Mouse (Mus musculus) lung, postnatal 4 days (tissue): ENCODE measurements around the gene Lyrm4.
A peak's percentile ranks its signal among the peaks of the same experiment; 100 is the strongest.

Source experiments
- DNase-seq, 2 experiments: peaks; one replicate each; pipeline ENCODE4 v3.0.0; 2021

Gene Lyrm4

DNA sequence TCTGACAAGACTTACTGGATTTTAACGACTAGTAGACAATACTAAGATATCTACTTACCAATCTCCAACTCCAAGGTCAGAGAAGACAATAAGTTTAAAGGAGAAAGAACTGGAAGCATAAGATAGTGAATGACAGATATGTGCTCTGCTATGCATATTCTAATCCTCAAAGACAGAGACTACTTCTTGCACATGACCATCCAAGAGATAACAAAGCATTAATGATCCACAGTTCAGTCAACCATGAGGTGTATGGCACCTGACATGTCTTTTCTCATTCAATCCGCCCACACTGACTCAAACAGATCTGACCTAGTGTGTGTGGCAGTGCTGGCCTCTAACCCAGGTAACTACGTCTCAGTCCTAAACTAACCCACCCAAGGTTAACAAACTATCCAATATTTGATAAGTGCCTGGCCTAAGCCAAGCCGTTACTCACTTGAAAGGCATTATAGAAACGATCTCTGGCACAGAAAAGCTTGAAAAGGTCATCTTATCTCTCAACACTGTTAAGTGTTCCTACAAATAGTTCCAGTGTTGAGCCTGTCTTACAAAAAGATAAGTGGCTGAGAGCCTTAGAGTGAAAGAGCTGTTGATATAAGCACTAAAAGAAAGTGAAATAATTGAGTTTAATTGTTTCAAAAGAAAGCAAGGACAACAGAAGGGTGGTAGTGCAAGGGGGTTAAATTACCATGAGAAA, 20.5 kb downstream of the Lyrm4 start:
- no peak for DNase-seq

DNA sequence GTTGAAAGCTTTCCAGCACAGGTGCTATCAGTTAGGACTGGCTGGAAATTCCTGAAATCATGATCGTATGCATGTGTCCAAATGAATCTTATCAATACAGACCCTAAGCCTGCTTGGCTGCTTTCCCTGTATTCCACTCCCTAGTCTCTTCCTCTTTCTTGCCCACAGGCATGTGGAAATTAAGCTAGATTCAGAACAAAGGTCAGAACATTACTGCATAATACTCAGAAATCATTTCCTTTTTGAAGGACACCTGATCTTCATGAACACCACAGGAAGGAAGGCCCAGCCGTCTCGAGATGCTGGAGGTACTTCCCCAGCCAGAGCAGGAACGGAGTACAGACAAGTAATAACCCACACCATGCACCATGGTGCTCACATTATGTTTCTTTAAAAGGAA, 29.2 kb downstream of the Lyrm4 start:
- DNase-seq, result peak in 1 of 2 experiments; percentile 22

GRCm38 (mm10) chr13:36087427-36087826, 29.9 kb downstream of the Lyrm4 start:
- DNase-seq, result no peak

DNA sequence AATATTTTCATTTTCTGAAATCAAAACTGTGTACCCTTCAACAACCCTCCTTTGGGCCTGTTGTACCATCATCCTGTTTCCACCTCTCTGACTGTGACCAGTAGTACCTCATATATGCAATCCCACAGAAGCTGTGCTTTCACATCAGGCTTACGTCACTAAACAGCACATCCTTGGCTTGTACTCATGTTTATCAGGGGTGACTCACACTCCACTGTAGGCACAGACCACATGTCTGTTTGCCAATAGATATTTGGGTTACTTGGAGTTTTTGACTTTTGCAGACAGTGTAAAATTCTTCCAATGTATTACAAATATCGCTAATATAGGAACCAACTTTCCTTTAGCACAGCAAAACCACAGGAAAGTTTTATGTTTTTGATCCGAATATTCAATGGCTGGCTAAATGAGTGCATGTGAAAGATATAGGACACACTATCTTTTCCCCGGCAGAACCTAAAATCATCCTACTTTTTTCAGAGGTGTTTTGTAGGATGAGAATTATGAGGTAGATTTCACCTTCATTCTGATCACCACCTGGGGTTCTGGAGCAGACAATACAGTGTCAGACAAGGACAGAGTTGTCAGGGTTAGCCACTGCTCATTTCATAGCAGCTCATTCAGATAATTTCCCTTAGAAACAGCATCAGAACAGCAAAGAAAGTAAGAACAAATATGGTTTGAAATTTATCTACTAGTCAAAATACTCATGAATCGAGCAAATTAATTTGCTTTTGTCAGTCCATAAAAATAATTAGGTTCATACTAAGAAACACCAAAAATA, 30.5 kb downstream of the Lyrm4 start:
- peak in 1 of 2 experiments; percentile 18 for DNase-seq

DNA sequence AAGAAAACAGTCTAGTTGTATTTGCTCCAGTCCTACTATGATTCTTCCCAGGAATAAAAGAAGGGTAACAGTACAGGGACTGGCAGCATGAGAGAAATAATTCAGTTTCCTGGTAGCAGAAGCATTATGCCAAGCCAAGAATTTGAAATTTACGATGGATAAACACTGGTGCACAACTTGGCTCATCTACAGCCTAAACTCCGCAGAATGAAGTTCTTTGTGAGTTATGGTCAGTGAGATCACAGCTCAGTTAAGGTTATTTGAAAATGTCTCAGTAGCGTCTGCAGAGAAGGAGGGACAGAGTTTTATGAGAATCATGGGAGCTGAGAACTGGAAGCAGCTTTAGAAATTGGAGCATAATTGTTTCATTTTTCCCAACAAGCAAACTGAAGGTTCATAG, 31.4 kb downstream of the Lyrm4 start:
- no peak for DNase-seq

GRCm38 (mm10) chr13:36084701-36085100, 32.6 kb downstream of the Lyrm4 start:
- DNase-seq, result no peak

- DNase-seq, result no peak
Observed at GRCm38 (mm10) chr13:36081591-36081990, 35.7 kb downstream of the Lyrm4 start.

- no peak for DNase-seq
Observed at GRCm38 (mm10) chr13:36074484-36074883, 42.8 kb downstream of the Lyrm4 start.

DNA sequence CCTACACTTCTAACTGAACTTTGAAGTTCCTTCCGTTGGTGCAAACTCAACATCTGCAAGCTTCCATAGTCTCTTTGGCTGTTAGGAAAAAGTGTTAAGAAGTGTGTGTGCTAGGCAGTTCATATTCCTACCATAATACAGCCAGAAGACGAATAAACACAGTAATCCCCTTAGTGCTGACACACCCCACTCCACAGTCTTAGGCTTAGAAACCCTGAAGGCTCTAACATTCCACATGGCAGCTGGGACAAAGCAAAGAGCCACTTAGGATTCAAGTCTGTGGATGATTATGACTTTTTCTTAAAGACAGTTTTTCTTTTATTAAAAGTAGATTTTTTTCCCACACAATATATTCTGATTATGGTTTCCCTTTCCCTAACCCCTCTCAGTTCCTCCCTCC, 50.6 kb downstream of the Lyrm4 start:
- DNase-seq, result no peak

DNA sequence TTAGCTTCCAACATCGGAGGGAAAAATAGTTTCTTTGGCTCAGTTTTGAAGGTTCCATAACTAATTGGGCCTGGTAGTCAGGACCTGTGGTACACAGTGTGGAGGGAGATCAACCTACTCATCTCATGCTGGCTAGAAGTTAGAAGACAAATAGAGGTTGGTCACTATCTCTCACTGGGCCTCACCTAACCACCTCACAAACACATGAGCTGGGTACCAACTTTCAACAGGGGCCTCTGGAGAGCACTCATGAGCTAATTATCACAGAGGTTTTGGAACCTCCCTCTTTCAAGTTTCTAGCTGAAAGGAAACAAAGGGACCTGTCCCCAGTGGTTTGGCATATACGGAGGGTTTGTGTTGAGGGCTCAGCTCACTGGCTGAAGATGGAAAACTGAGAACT, 59.8 kb downstream of the Lyrm4 start:
- no peak for DNase-seq

- no peak for DNase-seq
Observed at GRCm38 (mm10) chr13:36056925-36057324, 60.4 kb downstream of the Lyrm4 start.

GRCm38 (mm10) chr13:36056509-36056908, 60.8 kb downstream of the Lyrm4 start:
- DNase-seq, result no peak

GRCm38 (mm10) chr13:36035528-36035927, 81.8 kb downstream of the Lyrm4 start:
- no peak for DNase-seq

- DNase-seq, result no peak
Observed at GRCm38 (mm10) chr13:36031959-36032358, 85.4 kb downstream of the Lyrm4 start.

DNA sequence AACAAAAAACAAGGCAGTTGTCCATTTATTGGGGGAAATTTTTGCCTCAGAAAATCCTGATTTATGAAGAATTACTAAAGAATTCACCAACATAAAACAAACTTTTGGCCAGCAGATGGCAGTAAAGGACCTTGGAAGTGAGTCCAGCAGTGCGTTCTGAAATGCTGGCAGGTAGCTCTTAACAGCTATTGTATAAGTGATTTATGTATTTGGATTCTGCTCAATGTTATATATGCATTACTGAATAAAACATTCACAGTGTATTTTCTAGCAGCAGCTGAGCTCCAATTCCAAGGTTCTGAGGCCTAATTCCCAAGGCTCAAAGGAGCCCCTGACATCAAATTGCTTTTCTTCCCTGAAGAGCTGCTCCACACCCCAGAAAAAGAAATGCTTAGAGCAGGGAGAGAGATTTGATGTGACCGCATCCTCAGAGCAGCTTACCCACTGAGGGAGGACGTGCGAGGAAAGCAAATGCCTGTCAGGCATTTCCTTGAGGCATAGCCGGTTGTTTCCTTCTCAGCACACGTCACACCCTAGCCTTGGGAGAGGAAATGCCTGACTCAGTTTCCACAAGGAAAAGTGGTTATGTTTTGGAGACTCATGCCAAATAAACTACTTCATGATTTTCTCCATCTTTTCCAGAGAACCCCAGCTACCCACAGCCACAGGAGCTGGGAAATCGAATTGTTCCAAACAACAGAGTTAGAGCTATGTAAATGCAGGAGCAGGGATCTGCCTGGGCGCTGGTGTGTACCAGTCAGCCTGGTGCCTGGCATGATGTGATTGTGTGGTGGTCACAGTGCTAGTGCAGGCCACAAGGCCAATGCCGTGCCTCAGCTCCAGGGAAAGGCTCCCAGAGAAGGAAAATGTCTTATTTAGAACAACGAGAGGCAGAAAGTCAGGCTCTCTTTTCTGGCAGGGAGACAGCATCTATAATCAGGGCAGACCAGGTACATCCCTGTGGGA, 97.7 kb downstream of the Lyrm4 start:
- peak in 1 of 2 experiments; percentile 62 for DNase-seq

DNA sequence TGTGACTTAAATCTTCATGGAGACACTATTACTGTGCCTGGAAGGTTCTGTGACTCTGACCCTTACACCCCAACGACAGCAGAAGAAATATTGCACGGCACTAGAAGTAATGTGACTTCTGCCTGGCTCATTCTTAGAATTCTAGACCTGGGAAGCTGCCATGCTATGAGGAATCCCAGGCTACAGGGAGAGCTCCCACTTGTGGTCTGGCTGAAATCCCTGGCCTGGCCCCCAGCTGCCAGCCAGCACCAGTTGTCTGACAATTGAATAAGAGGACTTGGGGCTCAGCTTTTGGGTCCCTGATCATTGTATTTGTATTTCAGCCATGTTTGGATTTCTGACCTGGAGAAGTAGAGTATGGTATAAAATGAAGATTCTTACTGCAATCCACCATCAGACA, 99.3 kb downstream of the Lyrm4 start:
- no peak for DNase-seq

DNA sequence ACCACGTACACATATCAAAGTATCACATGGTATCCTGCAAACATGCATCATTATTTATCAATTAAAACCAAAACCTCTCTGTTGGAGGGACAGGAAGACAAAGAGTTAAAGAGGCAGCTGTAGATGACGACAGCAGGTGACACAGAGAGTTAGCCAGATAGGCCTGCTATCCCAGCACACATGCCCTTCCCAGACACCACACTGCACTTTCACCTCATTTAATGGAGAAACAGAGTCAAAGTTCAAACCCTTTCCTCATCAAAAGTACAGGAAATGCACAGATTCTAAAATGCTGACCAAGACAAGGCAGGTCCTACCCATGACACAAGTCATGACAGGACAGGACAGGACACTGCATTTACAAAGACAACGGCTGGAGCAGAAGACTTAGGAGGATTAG, 101.7 kb downstream of the Lyrm4 start:
- DNase-seq, result no peak

GRCm38 (mm10) chr13:36009981-36010380, 107.3 kb downstream of the Lyrm4 start:
- DNase-seq, result no peak

DNA sequence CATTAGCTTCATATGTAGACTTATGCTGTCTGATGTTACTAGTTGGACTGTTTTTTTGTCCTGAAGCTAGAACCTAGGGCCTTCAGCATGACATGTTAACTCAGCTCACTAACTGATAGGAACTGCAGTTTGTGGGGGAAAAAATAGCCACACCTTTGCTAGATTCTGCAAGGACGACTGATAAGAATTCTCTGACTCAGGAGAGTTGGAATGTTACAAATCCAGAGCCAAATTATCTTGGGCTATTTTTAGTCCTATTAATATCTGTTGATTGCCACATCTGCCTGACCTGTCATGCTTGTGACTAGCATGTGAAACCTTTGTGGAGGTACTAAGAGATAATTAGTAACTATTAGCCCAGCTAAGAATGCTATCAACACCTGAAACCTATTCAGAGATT, 116.5 kb downstream of the Lyrm4 start:
- no peak for DNase-seq

- DNase-seq, result no peak
Observed at GRCm38 (mm10) chr13:35997606-35998005, 119.7 kb downstream of the Lyrm4 start.

GRCm38 (mm10) chr13:35995696-35996426, 121.5 kb downstream of the Lyrm4 start:
- no peak for DNase-seq

DNA sequence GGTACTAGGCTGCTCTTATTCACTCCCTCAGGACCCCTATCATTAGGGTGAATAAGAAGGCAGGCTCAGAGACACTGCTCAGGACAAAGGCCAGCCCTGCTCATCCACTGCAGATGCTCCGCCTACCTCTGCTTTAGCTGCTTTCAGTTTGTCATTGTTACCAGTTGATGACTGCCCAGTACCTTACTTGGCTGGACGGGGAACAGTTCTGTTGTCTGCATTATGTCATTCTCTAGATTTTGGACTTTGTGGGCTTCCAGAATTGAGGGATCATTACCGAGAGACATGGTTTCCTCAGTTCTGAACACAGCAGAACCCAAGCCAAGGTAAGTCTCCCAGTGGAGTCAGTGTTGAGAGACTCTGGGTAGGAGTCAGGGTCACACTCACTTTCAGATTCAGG, 122.1 kb downstream of the Lyrm4 start:
- no peak for DNase-seq

DNA sequence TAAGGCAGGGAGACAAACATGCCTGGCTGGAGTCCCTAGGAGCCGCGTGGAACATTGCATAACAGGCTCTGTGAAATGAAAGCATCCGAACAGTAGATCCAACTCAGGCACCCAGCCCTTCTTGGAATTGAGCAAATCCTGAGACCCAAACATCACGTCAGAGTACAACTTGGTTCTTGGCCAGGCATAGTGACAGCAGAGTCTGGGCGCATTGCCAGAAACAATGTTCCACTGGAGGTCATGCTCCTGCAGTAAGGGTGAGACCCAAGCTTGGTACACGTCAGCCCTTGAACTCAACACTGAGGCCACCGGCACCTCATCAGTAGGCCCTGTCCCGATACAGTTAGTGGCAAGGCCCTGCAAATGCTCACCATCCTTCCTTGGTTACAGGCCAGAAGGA, 123.3 kb downstream of the Lyrm4 start:
- peak; percentile 89 to 94 for DNase-seq
